Mouse (Mus musculus) left cerebral cortex, postnatal 4 days (tissue): Measurements from ENCODE around the gene Dgke. TPM values are rescaled to one million over a fixed set of nuclear protein-coding genes. Genes with fewer than 3 reads are reported as not detected.
"Not testable (repeated sequence)": the region's sequence is repeated elsewhere in the genome, so short reads cannot be mapped to it uniquely, and the experiment has no call there.

Source experiments
- DNase-seq: peaks from one replicate; pipeline ENCODE4 v3.0.0-alpha.2; 2022
- intact Hi-C: fragments of 180-260 bp; cut with DNase I; formaldehyde crosslinking; loops from one replicate; pipeline ENCODE4 v1.15.1; 2025
- total RNA-seq, 2 experiments: library from RNA; stranded (reverse); gene quantifications; 2 replicates each; pipeline ENCODE4 v1.2.3; 2021

Gene Dgke
- total RNA-seq, 2 experiments from 2014 or later, result 31.6 to 33.7 TPM

DNA sequence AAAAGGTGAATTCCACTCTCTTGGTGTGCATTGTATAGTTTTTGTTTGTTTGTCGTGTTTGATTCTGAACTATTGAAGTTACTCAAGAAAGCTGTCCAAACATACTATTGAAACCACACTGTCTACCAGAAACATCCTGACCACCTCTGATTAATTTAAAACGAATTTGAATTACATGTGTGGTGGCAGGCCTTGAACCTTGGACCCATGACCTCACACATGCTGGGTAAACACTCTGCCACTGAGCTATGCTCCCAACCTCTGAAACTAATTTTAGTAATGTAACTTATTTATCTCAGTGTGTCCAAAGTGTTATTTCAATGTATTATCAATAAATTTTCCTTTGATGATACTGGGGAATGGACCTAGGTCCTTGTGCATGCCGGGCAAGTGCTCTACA is 59.1 kb downstream of the Dgke start:
- DNase-seq, result no peak
- intact Hi-C loops, result no loop called here

DNA sequence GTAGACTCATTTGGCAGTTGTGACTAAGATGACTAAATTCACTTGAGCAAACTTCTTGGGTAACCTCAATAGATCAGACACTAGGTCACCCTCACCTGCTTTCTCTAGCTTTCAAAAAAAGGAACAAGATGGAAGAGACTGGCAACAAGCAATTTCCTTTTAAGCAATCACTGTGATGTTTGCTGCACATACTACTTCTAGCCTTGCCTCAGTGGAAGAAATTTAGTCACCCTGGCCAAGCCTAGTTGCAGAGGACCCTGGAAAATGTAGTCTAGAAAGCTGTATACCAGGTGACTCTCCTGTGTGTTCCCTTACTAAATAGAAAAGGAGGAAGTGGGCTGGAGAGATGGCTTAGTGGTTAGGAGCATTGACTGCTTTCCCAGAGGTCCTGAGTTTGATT is 60.2 kb downstream of the Dgke start:
- DNase-seq, result no peak
- intact Hi-C loops, result no loop called here

DNA sequence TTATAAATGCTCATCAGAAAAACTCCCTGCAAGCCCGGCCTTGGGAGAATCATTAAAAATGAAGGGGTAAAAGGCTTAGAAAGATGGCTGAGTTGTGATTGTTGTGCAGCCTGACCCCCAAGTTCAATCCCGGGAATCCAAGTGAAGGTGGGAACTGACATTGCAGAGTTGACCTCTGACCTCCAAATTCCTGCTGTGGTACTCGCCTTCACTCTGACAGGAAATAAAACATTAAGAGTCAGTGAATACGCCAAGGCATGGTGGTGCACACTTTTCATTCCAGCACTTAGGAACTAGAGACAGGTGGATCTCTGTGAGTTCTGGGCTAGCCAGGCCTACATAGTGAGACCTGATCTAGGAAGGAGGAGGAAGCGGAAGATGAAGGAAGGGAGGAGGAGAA is 61.2 kb downstream of the Dgke start:
- no peak for DNase-seq
- intact Hi-C loops, result no loop called here

DNA sequence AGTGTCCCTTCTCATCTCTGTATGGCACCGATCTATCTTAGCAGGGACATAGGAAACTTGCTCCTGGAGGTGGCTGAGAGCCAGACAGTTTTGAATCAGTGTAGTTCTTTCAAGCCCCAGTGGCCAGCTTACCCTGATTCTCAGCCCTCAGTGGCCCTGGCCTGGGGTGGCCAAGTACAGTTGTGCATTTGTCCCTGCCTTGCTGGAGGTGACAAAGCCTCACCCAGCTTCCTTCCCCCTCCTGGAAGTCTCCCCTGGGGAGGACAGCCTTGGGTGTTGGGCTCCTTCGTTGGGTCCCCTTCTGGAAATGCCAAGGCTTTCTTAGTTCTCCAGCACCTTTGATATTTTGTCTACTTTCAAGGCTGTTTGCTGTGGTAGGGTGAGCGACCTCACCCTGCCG is 62.9 kb downstream of the Dgke start:
- no peak for DNase-seq
- intact Hi-C loops, result no loop called here

DNA sequence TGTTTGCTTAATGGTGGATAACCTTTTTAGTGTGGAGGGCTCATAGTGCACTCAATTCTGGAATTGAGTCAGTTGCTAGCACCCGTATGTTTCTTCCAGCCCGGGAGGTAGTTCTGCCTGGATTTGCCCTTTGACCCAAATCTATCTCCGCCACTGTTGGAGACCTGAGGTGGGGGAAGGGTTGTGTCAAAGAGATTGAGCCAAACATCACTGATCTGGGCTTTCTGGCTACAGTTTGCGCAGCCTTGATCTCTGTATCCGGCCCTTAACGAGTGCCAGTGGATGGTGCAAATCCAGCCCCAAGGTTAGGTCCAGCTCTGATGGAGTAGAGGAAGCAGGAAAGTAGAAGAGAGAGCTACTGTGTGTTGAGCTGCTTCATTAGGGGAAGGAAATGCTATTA is 63.6 kb downstream of the Dgke start:
- DNase-seq, result no peak
- intact Hi-C loops, result no loop called here

DNA sequence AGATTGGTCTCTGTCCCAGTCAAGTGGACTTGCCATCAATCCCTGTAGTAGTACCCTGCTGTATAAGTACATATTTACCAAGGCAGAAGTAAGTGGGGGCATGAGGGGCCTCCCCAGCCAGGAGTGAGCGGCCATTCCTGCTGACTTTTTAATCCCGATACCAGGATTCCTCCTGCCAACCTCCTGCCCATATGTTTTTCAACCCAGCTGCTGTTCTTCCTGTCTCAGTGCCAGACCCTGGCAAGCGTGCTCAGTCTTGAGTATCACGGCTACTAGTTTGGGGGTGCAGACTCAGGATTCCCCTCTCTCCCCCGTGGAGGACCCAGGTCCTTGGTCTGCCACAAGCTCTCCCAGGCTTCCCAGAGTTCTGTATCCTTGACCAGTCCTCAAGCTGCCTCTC is 64.0 kb downstream of the Dgke start:
- DNase-seq, result peak; percentile 75
- intact Hi-C loops, result no loop called here

DNA sequence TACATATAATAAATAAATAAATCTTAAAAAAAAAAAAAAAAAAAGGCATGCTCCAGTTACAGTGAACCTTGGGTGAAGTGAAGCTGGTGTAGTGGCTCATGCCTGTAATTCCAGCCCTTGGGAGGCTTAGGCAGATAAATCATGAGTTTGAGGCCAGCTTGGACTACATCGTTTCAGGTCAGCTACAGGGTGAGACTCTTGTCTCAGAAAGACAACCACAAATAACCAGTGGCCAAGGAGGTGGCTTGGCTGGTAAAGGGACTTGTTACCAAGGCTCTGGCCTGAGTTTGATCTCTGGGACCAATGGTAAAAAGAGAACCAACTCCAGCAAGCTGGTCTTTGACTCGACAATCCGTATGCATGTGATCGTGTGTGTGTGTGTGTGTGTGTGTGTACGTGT is 64.6 kb downstream of the Dgke start:
- intact Hi-C loops, result no loop called here
- no peak for DNase-seq

DNA sequence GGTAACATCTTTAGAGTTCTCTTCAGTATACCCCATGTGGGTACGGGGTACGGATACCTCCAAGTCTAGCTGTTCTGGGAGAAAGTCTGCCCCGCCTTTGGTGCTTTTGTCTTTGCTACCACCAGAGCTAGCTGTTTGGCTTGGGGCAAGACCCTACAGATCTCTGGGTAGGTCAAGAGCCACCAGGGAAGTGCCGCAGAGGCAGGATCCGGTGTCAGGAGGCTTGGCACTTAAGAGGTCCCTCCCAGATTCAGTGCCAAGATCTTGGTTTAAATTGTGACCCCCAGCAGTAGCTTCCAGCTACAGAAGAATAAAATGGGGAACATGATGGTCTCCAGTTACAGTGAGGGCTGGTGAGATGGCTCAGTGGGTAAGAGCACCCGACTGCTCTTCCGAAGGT is 65.1 kb downstream of the Dgke start:
- intact Hi-C loops, result no loop called here
- no peak for DNase-seq

DNA sequence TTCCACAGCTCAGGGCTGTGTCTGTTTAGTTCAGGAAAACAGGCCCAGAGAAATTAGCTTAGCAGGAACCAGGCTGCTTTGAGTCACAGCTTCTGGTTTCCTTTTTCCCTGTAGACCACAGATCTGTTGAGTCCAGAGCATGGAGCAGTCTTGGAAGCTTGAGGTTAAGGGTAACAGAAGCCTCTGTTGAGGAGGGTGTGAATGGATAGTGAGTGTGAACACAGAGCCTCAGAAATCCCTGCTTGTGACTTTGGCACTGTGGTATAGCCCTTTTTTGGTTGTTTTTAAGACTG is 66.2 kb downstream of the Dgke start:
- intact Hi-C loops, result no loop called here
- no peak for DNase-seq

DNA sequence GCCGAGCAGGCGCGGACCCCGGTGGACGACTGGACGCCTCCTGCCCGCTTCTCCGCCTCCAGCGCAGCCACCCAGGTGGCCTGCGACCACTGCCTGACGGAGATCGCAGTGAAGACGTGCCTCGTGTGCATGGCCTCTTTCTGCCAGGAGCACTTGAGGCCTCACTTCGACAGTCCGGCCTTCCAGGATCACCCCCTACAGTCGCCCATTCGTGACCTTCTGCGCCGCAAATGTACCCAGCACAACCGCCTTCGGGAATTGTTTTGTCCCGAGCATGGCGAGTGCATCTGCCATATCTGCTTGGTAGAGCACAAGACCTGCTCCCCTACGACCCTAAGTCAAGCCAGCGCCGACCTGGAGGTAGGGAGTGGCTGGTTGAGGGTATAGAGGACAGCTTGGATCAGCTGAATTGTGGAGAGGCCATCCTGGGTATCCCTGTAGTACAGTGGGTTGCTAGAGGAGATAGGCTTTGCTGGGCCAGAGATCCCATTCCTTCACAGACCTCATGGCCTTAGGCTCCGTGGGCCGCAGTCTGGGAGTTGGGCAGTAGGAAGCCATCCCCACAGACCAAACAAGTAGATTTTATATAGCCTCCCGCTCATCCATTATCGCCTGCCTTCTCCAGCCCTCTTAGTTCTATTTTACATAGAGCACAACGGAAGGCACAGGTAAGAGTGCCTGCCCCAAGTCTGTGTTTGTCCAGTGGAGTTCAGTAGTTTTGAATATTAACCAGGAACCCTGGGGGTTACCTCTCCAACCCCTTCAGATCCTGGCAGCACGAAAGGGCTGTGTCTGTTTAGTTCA is 66.7 kb downstream of the Dgke start:
- intact Hi-C loops, result loop anchor here (10.0 kb wide), 1 partner anchor 45 kb away; no protein-coding TSS in a partner anchor
- DNase-seq, result no peak

DNA sequence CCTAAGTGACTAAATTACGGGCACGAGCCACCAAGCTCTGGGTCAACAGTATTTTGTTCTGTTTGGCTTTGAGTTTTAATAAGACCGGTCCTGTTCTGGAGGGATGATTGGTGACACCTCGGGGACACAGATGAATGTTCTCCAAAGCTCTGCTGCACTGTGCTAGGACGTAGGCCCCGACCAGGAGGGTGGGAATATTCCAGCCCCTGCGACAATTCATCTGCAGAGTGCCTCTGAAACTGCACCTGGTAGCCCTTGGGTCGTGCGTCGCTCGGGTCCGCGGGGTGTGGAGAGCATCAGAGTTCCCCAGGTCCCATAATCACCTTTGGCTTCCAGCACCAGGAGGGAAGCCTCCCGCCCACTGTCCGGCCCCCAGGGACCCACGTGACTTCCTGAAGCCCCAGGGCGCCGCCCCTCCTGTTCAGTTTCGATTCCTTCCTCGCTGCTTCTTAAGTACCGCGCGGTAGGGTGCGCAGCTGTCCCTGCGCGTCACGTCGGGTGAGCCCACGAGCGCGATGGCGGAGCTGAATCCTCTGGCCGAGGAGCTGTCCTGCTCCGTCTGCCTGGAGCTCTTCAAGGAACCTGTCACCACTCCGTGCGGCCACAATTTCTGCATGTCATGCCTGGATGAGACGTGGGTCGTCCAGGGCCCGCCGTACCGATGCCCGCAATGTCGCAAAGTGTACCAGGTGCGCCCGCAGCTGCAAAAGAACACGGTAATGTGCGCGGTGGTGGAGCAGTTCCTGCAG is 67.5 kb downstream of the Dgke start, which contains the start of gene Trim25:
Trim25 (plus strand) TSS at position 403 of the 749 bp plus-strand sequence.
- peak; percentile 36 for DNase-seq
- intact Hi-C loops, result loop anchor here (10.0 kb wide), 1 partner anchor 46 kb away; no protein-coding TSS in a partner anchor

DNA sequence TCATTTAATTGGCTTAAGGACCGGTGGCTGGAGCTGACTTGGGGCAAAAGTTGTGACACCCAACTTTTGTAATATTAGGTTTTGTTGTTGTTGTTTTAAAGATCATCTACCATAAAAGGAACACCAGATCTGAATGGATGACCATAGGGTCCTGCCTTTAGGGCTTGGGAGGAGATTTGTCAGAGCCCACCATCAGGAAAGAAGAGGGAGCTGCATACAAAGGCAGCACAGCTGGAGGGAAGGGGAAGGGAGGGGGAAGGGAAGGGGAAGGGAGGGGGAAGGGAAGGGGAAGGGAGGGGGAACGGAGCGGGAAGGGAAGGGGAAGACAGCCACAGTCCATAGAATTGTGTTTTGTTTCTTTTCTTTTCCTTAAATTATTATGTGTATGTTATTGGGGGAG is 68.2 kb downstream of the Dgke start:
- intact Hi-C loops, result loop anchor here (10.0 kb wide), 1 partner anchor 46 kb away; no protein-coding TSS in a partner anchor
- DNase-seq, result no peak

DNA sequence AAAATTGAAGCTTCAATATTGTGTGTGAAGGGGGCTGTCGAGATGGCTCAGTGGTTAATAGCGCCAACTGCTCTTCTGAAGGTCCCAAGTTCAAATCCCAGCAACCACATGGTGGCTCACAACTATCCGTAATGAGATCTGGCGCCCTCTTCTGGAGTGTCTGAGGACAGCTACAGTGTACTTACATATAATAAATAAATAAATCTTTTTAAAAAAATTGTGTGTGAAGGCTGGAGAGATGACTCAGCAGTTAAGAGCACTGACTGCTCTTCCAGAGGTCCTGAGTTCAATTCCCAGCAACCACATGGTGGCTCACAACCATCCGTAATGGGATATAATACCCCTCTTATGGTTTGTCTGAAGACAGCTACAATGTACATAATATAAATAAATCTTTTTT is 69.3 kb downstream of the Dgke start:
- intact Hi-C loops, result loop anchor here (10.0 kb wide), 1 partner anchor 47 kb away; no protein-coding TSS in a partner anchor
- not testable (repeated sequence) for DNase-seq

DNA sequence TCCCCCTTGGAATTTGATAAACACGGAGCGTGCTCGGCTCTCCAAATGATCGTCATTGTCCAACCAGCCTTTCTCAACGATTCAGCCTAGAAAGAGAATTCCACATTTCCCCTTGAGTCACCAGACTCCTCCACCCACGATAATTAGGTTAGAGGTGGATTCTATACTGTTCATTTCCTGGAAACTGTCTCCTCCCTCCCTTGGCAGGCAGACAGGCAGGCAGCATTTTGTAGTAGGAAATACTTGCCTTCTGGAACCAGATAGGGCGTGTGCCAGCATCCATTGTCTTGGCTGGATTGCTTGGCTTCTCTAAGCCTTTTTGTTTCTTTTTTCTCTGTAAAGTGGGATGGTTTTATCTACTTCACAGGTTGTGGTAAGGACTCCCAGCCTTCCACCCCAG is 70.2 kb downstream of the Dgke start:
- intact Hi-C loops, result loop anchor here (10.0 kb wide), 1 partner anchor 48 kb away; no protein-coding TSS in a partner anchor

DNA sequence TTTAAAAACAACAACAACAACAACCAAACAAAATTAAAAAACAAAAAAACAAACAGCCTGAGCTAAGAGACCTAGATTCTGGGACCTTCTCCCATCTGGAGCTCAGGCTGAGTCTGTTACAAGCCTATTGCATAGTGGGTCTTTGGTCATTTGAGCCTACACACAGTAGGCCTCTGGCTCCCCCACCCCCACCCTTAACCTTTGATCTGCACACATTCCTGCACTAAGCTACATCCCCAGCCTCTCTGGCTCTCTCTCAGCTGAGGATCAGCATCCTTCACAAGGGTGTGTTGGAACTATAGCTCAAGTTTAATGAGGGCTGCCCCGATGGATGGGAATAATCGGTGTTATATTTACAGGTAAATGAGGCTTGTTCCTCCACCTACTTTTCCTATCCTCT is 71.0 kb downstream of the Dgke start:
- no peak for DNase-seq
- intact Hi-C loops, result loop anchor here (10.0 kb wide), 1 partner anchor 49 kb away; no protein-coding TSS in a partner anchor

More for the DNA sequence above, 70.2 kb downstream of the Dgke start:
- DNase-seq, result no peak

DNA sequence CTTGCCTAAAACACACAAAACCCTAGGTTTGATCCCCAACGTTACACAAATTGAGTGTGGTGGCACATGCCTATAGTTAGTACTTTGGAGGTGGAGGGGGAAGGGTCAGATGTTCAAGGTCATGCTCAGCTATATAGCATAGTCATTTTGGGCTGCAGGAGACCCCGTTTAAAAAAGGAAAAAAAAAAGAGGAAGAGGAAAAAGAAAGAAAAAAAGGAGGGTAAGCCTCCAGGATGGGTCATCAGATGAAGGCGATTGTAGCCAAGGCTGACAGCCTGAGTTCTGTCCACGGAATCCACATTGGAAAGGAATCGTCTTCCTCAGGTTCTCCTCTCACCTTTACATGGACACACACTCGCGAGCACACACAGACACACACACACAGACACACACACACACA is 72.2 kb downstream of the Dgke start:
- no peak for DNase-seq
- intact Hi-C loops, result loop anchor here (10.0 kb wide), 1 partner anchor 50 kb away; no protein-coding TSS in a partner anchor

DNA sequence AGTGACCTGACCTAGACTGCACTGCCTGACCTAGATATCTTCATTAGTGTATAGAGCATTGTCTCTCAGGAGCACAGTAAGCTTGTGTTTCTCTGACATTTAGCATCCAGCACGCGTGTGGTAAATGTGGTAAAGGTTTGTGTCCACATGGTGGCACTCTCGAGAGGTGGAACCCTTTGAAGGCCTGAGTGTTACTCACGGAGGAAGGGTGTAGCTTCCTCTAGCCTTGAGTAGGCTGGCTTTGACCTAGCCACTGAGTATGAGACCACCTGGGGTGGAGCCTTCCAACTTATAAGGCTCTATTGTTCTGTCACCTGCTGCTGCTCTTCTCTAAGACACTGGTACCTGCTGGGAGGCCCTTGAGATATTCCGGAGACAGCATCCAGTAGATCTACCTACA is 73.0 kb downstream of the Dgke start:
- intact Hi-C loops, result loop anchor here (10.0 kb wide), 1 partner anchor 51 kb away; no protein-coding TSS in a partner anchor
- DNase-seq, result peak; percentile 35

DNA sequence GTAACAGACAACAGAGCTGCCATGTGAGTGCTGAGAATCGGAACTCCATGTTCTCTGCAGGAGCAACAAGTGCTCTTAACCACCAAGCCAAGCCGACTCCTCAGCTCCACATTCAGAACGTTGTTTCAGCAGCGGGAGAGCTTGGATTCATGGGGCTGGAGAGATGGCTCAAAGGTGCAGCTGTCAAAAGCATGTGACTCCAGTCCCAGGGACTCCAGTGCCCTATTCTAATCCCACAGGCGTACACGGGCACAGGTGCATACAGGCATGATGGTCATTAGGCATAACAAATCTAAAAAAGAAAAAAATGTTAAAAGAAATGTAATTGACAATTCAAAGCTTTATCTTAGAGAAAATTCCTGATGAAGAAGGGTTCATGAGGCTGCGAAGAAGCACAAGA is 73.5 kb downstream of the Dgke start:
- intact Hi-C loops, result loop anchor here (10.0 kb wide), 1 partner anchor 52 kb away; no protein-coding TSS in a partner anchor
- DNase-seq, result no peak

DNA sequence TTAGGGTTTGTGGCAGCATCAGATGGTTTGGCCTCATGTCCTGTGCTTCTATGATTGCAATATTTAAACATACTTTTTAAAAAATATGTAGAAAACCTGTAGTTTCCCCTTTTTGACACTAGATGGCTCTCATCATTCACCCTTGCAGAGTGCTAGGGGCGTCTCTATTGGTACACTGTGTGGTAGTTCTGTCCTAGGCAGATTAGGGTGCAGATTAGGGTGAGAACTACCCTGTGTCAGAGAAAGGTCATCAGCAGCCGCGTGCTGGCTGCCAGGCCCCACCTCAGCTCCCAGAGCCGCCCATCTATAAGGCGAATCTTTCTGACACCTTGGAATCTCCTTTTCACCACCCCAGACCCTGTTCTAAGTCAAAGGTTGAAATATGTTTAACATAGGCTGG is 77.1 kb downstream of the Dgke start:
- intact Hi-C loops, result no loop called here
- no peak for DNase-seq

DNA sequence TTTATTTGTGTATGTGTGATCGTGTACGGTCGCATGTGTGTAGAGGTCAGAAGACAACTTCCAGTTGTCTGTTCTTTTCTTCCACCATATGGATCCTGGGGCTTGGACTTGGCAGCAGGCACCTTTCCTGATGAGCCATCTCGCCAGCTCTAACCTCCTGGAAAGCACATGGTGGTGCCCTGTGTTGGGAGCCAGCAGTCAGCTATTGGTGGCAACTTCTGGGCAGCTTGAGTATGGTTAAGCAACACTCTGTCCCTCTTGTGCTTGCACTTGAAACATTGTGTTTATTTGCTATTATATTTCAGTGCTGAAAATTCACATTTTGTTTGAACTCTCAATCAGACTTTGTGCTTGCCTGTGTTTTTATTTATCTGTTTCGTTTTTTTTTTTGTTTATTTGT is 77.7 kb downstream of the Dgke start:
- intact Hi-C loops, result no loop called here
- no peak for DNase-seq

DNA sequence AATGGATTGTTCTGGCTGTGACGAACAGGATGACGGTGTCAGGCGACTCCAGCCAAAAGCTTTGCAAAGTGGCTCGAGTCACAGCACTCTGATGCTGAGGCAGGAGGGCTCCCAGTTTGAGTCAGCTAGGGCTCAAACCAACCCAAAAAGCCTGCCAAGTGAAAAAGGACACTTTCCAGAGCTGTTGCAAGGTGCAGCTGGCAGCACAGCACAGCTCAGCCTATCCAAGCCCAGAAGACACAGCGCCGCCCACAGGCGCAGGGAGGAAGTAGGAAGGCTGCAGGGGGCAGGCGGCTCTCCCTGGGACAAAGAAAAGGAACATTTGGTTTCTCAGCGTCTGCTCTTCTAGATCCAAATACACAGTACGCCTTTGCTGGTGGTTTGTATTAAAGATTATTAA is 80.0 kb downstream of the Dgke start:
- intact Hi-C loops, result no loop called here
- DNase-seq, result no peak
